Mouse (Mus musculus): ENCODE measurements at regions not wholly inside any gene's neighbourhood (a gene's known extent, or its start where the extent isn't known, plus 50 kb on each side); places are given as distances from the start of the nearest gene placed in this dataset.

GRCm38 (mm10) chr13:55991216-55991615, 144.9 kb downstream of the H2afy start:
- TF ChIP-seq CTCF (IDR thresholded peaks at IDR 0.05; ENCODE audit: insufficient read depth, low read length) (no peak), POLR2A (IDR thresholded peaks at IDR 0.05; ENCODE audit: borderline replicate concordance, extremely low read depth, low read depth, low read length) (no peak)
